Mouse (Mus musculus) thymus, adult 2 months (tissue): ENCODE measurements around the gene Dlgap1.

ENCODE experiments used
- CTCF ChIP-seq: fragments of 200-500 bp; IDR thresholded peaks from 2 replicates; pipeline ENCODE4 v1.5.1; 2012; ENCODE audit warnings: mild to moderate bottlenecking, control low read depth, low read length, moderate library complexity, borderline replicate concordance; ENCODE audit not compliant: control insufficient read depth, poor library complexity, insufficient read depth; ENCODE audit errors: extremely low read depth
- POLR2A ChIP-seq: fragments of 200-500 bp; IDR thresholded peaks from 2 replicates; pipeline ENCODE4 v1.6.1; 2012; ENCODE audit warnings: mild to moderate bottlenecking, low read length, control low read depth, moderate library complexity; ENCODE audit not compliant: control insufficient read depth, poor library complexity, insufficient read depth; ENCODE audit errors: extremely low read depth

DNA sequence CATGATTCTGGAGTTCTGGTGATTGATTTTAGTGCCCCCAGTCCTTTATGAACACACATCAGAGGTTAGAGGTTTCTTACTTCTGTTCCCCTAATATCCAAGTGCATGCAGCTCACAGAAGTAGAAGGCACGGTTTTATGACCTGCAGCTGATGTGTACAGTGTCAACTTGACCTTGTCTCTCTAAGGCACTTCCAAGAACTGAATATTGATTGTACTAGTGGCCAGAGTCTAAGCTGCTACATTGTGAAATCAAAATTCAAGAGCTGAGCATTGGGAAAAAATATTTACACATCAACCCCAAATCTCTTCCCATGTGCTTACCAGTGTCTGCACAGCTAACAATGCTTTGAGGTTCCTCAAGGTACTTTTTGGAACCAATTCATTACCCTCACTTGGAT lies 13.9 kb upstream of the Dlgap1 start:
- TF ChIP-seq CTCF (no peak), POLR2A (no peak)
